Mouse (Mus musculus) heart, postnatal 10 days (tissue): ENCODE results near the gene Fbln2. TPM values are rescaled to one million over a fixed set of nuclear protein-coding genes. Genes with fewer than 3 reads are reported as not detected.
A peak's percentile ranks its signal among the peaks of the same experiment; 100 is the strongest.
"Not testable (repeated sequence)": the region's sequence is repeated elsewhere in the genome, so short reads cannot be mapped to it uniquely, and the experiment has no call there.

Experiments used
- DNase-seq, 2 experiments: peaks; one replicate each; pipeline ENCODE4 v3.0.0; 2021
- intact Hi-C: fragments of 180-260 bp; cut with DNase I; formaldehyde crosslinking; loops from one replicate; pipeline ENCODE4 v1.15.1; 2025
- total RNA-seq, 2 experiments: library from RNA; stranded (reverse); gene quantifications; 2 replicates each; pipeline ENCODE4 v1.2.3; 2021

The Fbln2 gene
- total RNA-seq = 100 to 1,000 TPM; 143 to 154 TPM

DNA sequence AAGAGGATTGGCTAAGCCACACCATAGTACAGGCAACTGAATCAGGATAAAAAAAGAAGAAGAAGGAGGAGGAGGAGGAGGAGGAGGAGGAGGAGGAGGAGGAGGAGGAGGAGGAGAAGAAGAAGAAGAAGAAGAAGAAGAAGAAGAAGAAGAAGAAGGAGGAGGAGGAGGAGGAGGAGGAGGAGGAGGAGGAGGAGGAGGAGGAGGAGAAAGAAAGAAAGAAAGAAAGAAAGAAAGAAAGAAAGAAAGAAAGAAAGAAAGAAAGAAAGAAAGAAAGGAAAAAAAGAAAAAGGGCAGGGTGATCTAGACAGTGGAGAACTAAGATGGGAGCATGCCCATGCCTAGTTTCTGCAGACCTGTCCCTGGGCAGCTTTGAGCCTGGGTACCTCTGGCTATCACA is at the start of gene Fbln2:
Gene Fbln2, plus strand, starts transcription at position 301 of the 400 bp plus-strand sequence.
- intact Hi-C loops = loop anchor here (5.0 kb wide), 1 partner anchor 50 kb away; no protein-coding TSS in a partner anchor
- DNase-seq = not testable (repeated sequence)

DNA sequence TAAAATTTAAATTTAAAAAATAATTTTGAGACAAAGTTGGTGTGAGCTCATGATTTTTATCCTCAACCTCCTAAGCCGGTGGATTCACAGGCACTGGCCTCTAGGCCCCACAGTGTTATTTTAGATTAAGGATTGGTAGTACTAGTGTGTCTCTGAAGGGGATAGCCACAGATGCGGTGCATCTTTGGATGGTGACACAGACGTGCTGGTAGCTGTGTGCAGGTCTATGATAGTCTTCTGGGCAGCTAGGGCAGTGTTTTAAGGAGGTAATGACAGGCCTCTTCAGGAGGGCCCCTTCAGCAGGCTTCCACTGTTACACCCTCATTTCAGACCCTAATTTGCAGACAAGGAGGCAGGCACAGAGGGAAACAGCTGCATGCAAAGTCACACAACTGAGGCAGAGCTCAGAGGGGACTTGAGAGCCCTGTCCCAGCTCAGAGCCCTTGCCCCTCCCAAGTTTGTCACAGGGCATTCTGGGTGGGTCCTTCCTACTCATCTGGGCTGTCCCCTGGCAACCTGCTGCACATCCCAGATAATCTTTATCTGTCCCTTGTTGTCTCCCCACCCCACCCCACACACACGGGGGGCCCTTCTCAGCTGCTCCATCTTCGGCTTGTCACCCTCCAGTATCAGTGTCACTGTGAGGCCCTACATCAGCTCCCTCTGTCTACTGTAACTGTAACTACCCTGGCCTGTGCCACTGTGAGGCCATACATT is 48.9 kb upstream of the Fbln2 start:
- DNase-seq = no peak
- intact Hi-C loops = no loop called here

DNA sequence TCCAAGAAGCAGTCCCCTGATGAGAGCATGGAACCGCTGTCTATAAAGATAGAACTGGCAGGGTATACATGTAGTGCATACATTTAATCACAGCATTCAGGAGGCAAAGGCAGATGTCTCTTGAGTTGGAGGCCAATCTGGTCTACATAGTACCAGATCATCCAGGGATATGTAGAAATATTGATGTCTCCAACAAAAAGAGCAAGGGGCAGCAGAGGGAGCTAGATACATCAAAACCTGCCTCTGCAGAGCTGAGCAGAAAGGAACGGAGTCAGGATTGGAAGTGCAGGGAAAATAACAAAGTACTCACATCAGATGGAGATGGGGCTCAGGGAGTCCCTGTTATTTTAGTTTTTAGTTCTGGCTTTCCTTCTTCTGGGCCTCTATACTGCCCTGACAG is 47.7 kb upstream of the Fbln2 start:
- intact Hi-C loops = no loop called here

DNA sequence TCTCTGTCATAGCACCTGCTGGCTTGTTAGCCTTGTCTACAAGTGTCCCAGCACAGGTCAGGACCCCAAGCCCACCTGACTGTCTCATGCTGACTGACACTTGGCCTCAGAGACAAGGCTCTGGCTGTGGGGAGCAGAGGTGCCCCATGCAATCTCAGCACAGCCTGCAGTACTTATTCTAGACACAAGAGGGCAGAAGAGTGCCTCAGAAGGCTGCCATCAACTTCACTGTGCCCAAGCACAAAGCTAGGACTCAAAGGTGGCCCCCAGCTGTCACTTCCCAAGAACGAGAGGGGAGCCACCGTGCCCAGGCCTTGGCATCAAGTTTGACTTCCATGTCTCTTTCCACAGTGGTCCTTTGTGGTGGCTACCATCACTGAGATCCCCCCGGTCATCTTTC is 47.0 kb upstream of the Fbln2 start:
- intact Hi-C loops = loop anchor here (1.0 to 5.0 kb wide), 2 partner anchors 116 to 247 kb away; partner anchors contain the start of gene Wnt7a
- DNase-seq = peak; percentile 80 to 85

More for the DNA sequence above, 47.7 kb upstream of the Fbln2 start:
- no peak for DNase-seq

DNA sequence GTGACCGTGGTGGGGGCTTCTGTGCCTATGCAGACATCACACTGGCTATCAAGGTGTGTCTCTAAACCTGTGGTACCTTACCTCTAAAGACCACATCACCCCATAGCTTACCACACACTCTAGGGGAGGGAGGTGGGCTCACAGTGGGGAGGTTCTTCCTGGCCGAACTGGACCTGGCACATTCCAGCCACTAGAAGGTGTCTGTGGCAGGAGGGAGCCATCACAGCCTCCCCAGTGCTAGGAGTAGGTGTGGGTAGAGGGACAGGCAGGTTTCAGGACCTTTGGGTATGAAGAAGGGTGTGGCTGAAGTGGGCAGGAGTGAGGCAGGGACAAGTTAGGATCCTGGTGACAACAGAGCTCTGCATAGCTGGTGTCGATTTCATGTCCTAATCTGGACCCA is 44.4 kb upstream of the Fbln2 start:
- no peak for DNase-seq
- intact Hi-C loops = loop anchor here (5.0 kb wide), 1 partner anchor 244 kb away; the partner anchor contains the start of gene Wnt7a

DNA sequence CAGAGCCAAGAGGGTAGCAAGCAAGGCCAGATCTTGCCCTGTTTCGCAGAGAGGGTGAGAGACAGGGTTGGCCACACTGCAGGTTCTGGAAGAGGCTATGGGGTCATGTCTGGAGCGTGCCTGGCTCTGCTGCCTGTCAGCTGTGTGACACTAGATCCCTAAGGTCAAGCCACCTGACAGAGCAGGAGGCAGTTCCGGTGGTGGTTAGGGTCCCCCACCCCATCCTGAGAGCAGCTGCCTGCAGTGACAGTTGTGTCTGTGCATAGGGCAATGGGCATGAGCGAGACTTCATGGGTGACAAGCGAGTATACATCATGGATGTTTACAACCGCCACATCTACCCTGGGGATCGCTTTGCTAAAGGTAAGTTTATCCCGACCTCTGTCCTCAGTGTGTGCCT is 43.1 kb upstream of the Fbln2 start:
- intact Hi-C loops = loop anchor here (5.0 kb wide), 1 partner anchor 243 kb away; the partner anchor contains the start of gene Wnt7a
- no peak for DNase-seq

DNA sequence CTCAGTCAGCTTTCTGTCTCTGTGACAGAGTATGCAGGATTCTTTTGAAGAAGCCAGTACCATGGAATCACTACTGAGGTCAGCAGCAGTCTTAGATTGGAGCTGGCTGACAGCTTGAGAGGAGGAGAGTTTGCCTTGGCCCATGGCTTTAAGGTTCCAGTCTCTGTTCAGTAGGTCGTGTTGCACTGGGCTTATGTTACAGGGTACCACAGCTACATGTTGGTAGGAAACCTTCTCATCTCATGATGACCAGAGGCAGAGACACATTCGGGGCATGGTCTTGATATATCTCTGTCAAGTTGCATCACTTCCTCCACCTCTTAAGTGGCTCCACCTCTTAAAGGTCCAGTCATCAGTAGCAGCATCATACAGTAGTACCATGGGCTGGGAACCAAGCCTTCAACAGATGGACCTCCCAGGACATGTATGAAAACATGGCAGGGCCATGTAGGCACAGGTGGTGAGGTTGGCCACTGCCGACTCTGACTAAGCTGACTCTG is 40.8 kb upstream of the Fbln2 start:
- no peak for DNase-seq
- intact Hi-C loops = no loop called here

DNA sequence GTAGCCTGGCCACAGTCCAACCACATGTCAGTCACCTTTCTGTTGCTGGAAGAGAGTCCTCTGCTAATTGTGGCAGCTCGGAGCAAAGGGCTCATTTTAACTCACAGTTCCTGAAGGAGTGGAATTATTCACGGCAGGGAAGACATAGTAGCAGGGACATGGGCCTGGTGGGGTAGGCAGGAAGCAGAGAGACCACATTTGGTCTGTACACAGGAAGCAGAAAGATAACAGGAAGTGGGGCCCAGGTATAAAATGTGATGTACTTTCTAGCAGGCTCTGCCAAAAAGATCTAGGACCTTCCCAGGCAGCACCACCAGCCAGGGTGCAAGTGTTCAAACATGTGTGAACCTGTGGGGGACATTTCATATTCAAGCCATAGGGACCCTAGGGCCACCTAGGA is 39.9 kb upstream of the Fbln2 start:
- DNase-seq = no peak
- intact Hi-C loops = no loop called here

DNA sequence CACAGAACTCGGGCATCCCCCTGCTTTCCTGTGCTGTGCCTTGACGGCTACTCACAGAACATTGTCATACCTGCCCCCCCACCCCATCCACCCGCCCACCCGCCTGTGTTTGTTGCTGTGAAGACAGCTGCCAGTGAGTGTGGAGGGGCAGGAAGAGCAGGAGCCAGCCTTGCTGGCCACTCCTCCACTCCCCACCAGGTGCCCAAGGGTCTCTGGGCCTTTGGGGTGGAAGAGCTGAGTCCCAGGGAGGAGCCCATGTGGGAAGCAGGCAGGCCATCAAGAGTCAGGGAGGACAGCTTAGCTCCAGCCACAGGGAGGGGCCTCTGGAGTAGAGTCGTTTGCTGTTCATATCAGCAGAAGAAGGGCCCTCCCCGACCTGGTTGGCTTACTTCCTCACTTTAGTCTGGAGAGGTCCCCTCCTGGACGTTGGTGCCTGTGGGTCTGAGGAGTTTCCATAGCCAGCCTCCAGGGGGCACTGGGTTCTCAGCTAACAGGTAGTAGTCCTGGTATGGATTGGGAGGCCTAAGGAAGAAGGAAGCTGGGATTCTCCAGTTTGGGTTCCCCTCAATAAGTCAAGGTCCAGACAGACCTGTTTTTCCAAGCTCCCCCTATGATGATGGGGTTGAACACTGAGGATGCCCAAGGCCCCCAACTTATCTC is 38.9 kb upstream of the Fbln2 start:
- peak; percentile 82 to 87 for DNase-seq
- intact Hi-C loops = loop anchor here (1.0 kb wide), 2 partner anchors 104 to 108 kb away; no protein-coding TSS in a partner anchor

DNA sequence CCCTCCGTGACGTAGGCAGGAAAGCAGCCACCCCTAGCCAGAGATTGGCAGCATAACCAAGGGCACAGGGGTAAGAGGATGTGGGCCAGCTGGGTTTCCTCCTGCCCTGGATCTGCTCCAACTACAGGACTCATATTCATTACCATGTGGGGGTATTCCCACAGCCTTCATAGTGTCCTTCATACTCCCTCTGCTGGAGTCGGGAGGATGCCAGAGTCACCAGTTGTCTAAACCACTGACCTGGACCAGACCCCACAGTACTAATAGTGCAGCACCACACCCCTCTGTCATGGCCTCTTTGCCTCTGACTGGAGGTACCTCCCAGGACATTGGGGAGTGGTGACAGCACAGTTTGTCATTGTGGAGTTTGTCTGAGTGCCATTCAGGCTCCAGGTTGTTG is 38.0 kb upstream of the Fbln2 start:
- intact Hi-C loops = no loop called here
- no peak for DNase-seq

DNA sequence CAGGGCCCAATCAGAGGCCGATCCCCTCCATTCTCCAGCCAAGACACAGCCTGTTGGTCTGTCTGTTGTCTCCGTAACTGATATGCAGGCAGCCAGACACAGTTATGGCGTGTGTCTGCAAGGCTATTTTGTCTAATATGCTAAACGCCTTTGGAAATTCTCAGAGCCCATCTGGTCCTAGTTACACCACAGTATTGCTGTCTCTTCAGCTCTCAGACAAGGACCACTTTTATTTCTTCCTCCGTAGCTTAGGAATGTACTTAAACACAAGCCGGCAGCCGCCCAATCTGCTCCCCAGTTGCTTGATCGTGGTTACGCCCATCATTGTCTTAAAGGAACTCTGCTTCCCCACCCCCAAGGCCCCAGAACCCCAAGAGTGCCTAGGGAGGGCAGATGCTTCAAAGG is 31.5 kb upstream of the Fbln2 start:
- peak; percentile 56 to 62 for DNase-seq
- intact Hi-C loops = loop anchor here (5.0 kb wide), 1 partner anchor 42 kb away; no protein-coding TSS in a partner anchor

DNA sequence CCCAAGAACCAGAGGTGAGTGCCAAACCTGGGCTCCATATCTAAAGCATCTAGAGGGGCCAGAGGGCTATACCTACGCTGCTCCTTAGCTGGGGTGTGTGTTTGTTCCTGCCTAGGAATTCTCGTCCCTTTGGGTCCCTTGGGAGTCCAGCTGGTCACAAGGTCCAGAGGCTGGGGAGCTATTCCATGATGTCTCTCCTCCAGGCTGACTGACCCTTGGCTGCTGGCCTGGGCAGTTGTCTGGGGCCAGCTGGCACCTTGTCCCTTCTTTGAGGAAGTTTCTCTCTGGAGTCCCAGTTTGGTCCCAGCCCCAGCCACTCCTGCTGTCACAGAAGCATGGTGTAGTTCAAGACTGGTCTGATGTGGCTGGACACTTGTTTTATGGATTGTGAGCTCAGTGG is 30.9 kb upstream of the Fbln2 start:
- peak; percentile 91 to 93 for DNase-seq
- intact Hi-C loops = loop anchor here (5.0 kb wide), 1 partner anchor 41 kb away; no protein-coding TSS in a partner anchor

DNA sequence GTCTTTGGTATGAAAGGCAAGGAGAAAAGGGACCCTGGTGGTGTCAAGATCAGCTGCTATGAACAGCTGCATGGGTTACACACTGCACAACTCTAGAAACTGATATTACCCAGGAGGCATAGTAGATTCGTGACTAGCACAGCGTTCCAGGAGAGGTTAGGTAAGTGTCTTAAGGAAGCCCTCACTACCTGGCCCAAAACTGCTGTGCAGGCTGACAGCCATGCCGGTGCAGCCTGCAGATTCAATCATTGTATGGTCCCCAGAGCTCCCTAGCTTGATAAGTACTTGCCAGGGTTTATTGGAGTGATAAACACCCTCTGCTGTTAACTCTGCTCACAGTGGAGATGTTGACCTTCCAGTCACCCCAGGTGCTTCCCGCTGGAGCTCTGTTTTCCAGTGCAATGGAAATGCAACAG is 30.2 kb upstream of the Fbln2 start:
- intact Hi-C loops = loop anchor here (5.0 kb wide), 1 partner anchor 40 kb away; no protein-coding TSS in a partner anchor
- DNase-seq = no peak

DNA sequence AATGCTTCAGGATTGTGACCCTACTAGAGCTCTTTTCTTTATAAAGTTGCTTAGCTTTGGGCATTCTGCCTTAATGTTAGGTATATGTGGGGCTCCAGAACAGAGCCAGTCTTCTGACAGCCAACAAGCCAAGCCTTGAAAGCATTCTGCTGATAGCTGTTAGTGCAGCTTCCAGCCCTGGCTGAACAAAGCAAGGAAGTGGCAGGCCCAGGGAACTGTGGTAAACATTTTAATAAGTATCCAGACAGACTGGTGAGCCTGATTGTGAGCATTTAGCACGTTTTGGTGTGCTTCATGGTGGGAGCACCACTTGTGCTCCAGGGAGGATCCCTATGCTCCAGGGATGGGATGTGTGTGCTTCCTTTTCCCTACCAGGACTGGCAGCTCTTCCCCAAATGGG is 29.2 kb upstream of the Fbln2 start:
- no peak for DNase-seq
- intact Hi-C loops = loop anchor here (5.0 kb wide), 1 partner anchor 39 kb away; no protein-coding TSS in a partner anchor

DNA sequence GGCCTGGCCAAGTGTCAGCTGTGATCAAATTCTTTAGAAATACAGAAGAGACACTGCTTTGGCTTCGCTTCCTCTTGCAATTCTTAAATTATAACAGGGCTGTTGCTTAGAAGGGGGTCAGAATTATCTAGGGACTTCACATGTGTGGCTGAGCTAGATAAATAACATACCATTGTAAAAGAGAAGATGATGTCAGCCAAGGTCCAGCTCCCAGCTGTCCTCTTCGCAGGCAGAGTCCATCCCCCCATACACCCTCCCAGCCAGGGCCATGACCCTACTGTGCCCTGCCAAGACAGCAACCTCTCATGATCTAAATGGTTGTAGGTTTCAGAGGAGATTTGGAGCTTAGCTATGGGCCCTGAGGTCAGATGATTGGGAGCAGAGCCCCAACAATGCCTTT is 28.3 kb upstream of the Fbln2 start:
- DNase-seq = peak; percentile 62 to 64
- intact Hi-C loops = loop anchor here (5.0 kb wide), 1 partner anchor 38 kb away; no protein-coding TSS in a partner anchor

DNA sequence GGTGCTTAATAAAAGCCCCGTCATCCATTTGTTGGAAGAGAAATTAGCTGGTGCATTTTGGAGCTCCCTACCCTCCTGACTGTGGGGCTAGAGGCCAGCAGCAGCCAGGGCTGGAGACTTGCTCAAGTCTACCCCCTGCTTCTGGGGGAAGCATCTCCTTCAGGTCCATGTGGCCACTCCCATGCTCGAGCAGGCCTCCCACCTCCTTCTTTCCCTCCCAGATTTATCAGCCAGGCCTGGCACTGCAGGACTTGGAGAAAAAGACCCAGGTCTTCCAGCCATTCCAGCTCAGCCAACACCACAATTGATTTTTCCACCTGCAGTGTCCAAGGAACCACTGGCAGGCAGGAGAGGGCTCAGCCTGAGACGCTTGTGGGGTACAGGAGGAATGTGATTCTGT is 27.5 kb upstream of the Fbln2 start:
- intact Hi-C loops = loop anchor here (5.0 kb wide), 1 partner anchor 38 kb away; no protein-coding TSS in a partner anchor
- no peak for DNase-seq

DNA sequence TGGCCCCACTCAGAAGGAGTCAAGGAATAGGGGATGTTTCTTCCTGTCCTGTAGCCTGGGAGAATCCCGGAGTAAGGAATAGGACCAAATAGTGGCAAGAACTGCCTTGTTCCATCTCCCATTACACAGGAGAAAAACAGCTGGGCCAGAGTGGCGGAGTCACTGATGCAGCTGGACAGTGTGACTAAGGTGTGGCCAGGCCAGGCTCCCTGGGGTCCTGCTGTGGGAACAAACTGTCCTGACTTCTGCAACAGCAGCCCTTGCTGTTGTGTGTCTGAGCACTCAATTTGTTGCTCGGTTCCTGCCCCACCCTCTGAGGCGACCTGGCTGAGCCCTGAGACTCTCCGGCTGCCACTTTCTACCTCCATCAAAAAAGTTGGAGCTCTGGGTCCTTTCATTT is 26.8 kb upstream of the Fbln2 start:
- DNase-seq = peak; percentile 64 to 75
- intact Hi-C loops = no loop called here

DNA sequence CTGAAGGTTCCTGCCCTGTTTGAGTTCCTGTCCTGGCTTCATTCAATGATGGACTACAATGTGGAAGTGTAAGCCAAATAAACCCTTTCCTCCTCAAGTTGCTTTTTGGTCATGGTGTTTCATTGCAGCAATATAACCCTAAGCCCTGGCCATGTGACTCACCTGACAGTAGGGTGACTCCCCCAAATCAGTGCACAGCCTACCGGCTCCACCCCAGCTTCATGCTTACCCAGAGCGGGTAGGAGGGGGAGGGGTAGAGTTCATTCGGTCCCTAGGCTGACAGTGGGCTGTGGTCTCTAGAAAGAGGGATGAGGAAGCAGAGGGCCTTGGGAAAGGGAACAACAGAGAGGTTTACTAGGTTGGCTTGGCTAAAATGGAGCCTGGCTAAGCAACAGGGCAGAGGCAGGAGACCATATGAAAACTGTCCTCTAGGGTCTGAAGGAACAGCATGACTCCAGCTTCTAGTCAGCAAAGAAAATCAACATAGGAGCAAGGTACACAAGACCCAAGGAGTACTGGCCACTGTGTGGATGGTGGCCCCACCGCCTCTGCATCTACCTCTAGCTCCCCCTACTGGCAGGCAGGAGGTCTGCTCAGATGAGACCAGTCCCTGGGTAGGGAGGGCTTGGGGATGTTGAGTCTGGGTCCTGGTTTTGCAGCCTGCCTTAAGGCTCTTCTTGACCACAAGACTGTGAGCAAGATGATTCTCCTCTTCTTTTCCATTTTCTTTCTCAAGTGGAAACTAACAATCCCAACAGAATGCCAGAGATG is 25.9 kb upstream of the Fbln2 start:
- DNase-seq = no peak
- intact Hi-C loops = no loop called here

DNA sequence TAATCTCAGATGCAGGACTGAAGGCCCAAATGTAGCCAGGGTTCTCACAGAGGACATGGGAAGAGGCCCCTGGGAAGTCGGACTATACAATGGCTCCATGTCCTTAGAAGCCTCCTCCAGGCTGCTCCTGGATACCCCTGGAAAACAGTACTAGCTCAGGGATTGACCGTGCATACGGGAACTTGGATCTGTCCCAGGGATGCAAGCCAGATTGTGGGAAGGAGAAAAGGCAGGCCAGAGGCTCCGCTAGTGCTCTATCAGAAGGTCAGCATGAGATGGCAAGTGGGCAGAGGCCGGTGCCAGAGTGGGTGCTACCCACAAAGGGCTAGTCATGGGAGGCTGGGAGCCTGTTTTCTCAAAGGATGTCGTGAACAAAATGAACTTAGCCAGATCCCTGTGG is 25.3 kb upstream of the Fbln2 start:
- intact Hi-C loops = no loop called here
- DNase-seq = peak in 1 of 2 experiments; percentile 40

DNA sequence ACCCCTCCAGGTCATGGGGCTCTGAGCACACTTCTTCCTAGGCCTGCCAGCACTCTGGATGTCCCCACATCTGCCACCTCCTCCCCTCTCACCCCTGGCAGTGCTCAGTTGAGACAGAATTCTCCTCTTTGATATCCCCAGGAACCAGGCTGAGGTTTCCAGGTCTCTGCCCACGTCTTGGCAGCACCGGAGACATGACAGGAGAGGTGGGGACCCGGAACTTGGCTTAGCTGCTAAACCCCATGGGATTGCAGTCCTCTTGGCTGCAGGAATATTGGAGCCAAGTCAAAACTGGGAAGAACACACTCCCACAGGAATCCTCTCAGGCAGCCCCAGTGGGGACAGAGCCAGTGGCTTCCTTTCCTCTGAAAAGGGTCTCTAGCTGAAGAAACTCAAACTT is 24.4 kb upstream of the Fbln2 start:
- intact Hi-C loops = no loop called here
- peak in 1 of 2 experiments; percentile 35 for DNase-seq

DNA sequence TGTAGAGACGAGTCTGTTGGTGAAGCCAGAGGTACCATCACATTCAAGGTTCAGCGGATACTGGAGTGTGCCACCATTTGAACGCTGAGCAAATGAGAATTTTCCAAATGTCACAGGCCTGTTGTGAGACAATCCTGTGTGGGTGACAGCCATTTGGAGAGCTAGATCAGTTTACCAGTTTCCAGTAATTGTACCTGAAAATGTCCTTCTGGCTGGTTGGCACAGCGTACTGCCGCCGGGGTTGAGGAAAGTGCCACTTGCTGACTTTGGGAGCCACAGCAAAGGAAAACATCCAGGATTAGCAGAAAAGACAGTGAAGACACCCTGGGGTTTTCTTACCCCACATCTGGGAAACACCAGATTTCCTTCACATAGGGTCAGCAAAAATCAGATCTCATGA is 22.3 kb upstream of the Fbln2 start:
- DNase-seq = no peak

More for the DNA sequence above, 22.3 kb upstream of the Fbln2 start:
- intact Hi-C loops = no loop called here
